Mouse (Mus musculus) skeletal muscle tissue, adult 2 months (tissue): ENCODE results near the gene Myzap.
"Not testable (repeated sequence)": the region's sequence is repeated elsewhere in the genome, so short reads cannot be mapped to it uniquely, and the experiment has no call there.

Experiments
- DNase-seq: peaks from one replicate; pipeline ENCODE4 v3.0.0-alpha.2; 2012; ENCODE audit warnings: low read depth, low spot score

Myzap gene

DNA sequence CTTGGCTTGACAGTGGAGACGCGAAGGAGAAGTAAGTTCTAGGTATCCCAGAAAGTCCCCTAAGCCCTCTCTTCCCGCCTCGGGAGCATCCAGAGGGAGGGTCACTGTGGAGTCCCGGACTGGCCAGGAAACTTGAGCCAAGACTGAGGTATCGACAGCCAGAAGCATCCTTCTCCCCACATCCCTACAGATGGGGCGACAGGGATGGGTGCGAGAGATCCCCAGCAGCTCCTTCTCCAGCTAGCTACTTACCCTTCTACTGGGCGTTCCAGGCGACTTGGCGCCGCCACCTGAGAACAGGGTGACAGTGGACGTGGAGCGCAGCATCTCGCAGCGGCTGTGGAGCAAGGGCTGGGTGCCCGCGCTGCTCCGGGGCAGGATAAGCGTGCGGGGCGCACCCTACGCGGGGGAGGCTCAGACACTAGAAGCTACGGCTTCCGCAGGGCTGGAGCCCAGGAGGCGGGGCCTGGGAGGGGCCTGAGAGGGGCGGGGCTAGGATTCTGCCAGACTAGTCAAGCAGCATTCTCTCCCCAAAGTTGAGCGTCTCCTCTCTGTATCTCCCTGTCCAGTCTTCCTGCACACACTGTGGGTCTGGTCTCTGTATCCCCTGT, at the start of gene Myzap:
Gene Myzap, minus strand, starts transcription at position 423 of the 611 bp plus-strand sequence.
- DNase-seq = peak; percentile 48

DNA sequence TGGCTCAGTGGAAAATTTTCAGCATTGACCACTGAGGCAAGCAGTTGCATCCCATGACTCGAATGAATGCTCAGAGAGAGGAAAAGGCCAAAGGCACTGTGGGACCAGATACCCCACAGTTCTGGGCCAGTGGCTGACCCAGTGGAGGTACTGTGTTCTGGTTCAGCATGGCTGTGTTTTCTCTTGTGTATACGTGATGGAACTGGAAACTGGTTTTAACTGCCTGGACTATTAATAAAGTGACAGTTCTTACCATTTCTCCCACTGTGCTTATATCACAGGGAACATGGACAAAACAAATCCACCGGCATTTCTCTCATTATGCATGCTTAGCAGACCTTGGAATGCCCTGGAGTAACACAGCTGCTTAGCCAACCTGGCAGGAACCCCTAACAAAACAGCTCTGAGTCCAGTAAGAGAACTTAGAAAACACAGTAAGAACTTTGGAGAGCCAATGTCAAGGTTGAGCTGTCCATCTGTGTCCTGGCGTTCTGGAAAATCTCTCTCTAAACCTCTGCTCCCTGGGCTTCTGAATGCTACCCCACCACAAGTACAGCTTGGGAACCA, 48.3 kb upstream of the Myzap start:
- no peak for DNase-seq

DNA sequence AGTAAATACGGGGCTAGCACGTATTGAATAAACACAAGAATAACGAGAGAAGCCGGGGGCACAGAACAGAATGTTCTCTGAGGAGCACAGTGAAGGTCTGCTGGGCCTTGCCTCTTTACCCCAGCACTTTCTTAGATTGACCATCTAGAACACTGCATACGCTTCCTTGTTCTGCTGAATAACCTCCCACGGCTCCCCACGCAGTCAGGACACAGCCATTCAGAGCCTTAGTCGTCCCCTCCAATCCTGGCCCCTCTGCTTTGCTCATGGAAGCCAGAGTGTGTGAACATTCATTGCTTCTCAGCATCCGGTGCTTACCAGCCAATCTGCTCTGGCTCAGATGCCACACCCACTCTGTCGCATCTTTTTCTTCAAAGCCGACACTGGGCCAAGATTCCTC, 46.0 kb upstream of the Myzap start:
- DNase-seq = no peak

DNA sequence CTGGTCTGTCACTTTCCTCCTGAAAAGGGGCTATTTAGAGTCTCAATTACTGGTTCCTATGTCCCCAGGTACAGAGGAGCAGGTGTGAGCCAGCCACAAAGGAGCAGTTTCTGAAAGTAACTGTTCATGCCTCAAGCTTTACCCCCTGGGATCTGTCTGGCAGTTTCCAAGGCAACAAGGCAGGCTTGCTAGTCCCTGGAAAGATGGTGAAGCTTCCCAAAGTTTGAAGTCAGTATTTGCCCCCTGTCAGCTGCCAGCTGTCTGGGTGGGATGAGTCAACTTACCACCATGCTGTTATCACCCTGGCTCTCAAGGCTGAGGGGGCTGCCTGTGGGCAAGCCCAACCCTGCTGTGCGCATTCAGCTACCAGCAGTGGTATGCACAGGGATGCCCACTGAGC, 44.7 kb upstream of the Myzap start:
- no peak for DNase-seq

GRCm38 (mm10) chr9:71635627-71636026, 43.5 kb upstream of the Myzap start:
- DNase-seq = no peak

GRCm38 (mm10) chr9:71634916-71635315, 42.8 kb upstream of the Myzap start:
- no peak for DNase-seq

- no peak for DNase-seq
Measured at GRCm38 (mm10) chr9:71628921-71629320, 36.8 kb upstream of the Myzap start.

DNA sequence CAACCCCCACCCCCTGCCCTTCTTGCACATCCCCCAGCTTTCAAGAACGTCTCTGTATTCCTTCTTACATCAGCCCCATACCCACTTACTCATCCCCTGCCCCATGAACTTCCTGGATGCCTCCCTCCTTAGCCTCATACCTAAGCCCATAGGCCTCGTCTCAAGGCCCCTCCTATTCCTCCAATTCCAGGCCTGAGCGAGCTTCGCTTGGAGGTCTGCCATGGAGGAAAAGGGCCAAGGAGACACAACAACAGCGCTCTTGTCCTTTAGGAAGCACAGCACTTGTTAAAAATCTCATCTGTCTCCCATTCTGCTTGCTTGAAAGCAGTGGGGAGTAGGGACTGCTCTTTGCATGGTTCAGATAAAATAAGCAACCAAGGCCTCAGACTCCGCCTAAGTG, 36.1 kb upstream of the Myzap start:
- no peak for DNase-seq

DNA sequence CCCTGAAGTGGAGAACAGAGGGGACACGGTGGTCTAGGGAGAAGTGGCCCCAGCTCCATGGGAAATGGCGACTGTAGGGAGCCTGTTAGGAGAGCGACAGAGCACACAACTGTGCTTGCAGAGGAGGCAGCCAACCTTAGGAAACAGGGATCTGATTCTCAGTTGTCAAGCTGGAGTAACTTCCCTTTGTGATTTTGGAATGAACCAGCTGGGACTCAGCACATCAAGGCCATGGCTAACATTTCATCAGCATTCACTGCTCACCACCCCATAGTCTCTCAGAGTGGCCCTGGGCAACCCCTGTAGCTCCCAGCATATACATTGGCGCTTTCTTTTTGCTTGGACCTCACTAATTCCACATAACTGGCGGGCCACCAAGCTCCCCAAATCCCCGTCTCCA, 33.8 kb upstream of the Myzap start:
- DNase-seq = no peak

GRCm38 (mm10) chr9:71624793-71625495, 32.8 kb upstream of the Myzap start:
- peak; percentile 25 for DNase-seq

GRCm38 (mm10) chr9:71623871-71624569, 31.9 kb upstream of the Myzap start:
- no peak for DNase-seq

DNA sequence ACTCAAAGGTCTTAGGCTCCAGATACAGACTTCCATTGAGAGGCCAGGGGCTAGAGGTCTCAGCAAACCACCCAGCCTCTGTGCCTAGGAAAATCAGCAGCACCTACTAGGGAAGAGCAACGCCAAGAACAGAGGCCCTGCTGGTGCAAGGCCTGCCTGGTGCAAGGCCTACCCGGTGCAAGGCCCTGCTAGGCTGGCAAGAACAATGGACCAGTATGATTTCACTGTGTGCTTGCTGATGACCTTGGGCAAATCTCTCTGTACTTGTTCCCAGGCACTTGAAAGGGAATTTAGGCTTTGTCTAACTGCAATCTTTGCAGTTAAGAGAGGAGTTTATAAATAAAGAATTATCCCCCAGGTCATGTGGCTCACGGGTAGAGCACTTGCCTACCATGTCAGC, 30.4 kb upstream of the Myzap start:
- no peak for DNase-seq

GRCm38 (mm10) chr9:71621968-71622367, 29.8 kb upstream of the Myzap start:
- DNase-seq = no peak

DNA sequence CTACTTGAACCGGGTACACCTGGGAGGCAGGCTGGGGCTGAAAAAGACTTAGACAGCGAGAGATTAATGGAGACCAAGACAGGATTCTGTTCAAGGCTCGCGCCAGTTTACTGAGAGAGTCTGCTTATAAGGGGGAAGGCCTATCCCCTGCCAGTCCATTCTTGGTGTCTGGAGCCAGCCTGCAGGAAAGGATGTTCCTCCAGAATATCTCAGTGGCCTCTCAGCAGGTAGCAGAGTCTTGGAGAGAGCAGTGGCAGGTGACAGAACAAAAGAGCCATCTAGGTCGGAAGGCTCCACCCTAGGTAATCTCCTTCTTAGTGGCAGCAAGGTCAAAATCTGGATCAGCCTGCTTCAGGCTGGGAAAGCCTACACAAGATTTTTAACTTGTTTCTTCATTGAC, 28.0 kb upstream of the Myzap start:
- DNase-seq = not testable (repeated sequence)

DNA sequence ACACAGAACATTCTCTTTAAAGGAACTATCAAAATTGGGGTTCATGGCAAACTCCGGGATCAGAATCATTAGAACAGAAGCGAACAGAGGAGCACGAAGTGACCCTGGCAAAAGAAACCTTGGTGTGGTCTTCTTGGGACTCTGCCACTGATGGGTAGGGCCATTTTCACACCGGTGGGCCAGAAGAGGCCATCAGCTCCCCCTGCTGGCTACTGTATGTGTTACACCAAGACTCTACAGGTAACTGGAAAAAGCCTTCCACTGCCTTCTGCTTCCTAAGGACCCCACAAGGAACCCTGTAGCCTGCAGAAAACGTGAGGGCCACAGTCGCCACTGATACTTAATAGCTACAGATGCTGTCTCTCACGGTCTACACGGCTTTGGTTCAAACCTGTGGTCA, 25.2 kb upstream of the Myzap start:
- no peak for DNase-seq

DNA sequence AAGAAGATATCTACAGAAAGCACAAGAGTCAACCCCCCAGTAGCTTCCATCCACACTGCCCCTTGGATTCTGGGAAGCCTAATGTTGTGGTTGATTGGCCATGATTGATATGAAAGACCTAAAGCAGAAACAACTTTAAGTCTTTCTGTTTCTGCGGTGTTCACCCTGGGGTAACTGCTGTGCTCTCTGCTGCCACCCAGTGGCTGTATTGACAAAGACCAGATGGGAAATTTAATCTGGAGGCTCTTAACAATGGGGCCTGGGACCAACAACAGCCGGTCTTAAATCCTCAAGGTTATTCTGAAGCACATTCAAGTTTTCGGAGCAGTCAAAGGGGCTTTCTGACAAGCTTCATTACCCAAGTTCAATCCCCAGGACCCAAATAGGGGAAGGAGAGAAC, 24.0 kb upstream of the Myzap start:
- DNase-seq = peak; percentile 50

DNA sequence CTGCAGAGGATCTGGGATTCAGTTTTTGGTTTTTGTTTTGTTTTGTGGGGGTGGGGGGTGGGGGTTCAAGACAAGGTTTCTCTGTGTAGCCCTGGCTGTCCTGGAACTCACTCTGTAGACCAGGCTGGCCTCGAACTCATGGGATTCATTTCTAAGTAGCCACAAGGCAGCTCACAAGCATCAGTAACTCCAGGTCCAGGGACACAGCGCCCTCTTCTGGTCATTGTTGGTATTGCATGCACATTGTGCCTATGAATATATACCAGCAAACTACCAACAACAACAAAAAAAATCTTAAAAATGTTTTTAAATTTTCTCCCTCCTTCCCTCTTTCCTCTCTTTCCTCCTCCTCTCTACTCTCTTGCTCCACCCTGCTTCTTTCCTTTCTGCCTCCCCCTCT, 22.5 kb upstream of the Myzap start:
- DNase-seq = no peak

DNA sequence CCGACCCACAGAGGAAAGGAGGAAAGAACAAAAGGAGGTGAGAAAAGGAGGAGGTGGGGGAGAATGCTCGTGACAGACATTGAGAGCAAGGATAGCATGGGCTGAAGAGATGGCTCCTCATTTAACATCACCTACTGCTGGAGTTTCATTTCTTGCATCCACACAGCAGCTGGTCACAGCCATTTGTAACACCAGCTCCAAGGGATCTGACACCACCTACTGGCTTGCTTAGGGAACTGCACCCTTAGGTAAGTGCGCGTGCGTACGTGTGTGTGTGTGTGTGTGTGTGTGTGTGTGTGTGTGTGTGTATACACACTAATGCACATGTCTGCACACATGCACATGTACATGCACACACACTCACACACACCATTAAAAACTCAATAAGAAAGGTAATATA, 20.8 kb upstream of the Myzap start:
- DNase-seq = no peak

GRCm38 (mm10) chr9:71611876-71612275, 19.7 kb upstream of the Myzap start:
- no peak for DNase-seq

DNA sequence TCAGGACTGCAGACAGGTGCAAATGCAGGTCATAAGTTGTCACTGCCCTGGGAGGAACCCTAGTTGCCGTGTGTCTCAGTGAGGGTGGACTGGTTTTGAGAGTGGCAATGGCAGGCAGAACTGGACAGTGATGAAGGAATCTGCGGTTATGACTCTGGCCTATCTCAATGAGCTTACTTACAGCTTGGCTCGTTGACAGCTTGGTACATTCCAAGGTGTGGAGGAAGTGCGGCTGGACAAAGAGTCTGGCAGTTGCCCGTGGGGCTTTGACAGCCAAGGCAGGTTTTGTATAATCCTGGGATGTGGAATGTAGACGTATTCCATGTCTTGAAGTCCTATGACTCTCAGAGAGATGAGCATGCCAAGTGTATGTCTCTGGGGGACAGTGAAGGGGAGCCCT, 16.9 kb upstream of the Myzap start:
- DNase-seq = no peak

GRCm38 (mm10) chr9:71606296-71607057, 14.3 kb upstream of the Myzap start:
- no peak for DNase-seq
